Mouse (Mus musculus): ENCODE measurements around the gene Psmb9. TPM values are rescaled to one million over a fixed set of nuclear protein-coding genes. Genes with fewer than 3 reads are reported as not detected.

Gene Psmb9
- 33.4 and 43.3 TPM in 2 replicates for polyA plus RNA-seq (2015; fragmentation: Nextera tagmentation; extraction: Ambion mirVana)

GRCm38 (mm10) chr17:34187261-34187916, at the start of gene Psmb9, which contains the start of gene Tap1:
TSS of gene Psmb9 (minus strand) at chr17:34187764.
TSS of gene Tap1 (plus strand) at chr17:34187553.

GRCm38 (mm10) chr17:34203444-34203843, 15.9 kb upstream of the Psmb9 start, which contains the start of gene Tap2:
TSS of gene Tap2 (plus strand) at chr17:34203527.

DNA sequence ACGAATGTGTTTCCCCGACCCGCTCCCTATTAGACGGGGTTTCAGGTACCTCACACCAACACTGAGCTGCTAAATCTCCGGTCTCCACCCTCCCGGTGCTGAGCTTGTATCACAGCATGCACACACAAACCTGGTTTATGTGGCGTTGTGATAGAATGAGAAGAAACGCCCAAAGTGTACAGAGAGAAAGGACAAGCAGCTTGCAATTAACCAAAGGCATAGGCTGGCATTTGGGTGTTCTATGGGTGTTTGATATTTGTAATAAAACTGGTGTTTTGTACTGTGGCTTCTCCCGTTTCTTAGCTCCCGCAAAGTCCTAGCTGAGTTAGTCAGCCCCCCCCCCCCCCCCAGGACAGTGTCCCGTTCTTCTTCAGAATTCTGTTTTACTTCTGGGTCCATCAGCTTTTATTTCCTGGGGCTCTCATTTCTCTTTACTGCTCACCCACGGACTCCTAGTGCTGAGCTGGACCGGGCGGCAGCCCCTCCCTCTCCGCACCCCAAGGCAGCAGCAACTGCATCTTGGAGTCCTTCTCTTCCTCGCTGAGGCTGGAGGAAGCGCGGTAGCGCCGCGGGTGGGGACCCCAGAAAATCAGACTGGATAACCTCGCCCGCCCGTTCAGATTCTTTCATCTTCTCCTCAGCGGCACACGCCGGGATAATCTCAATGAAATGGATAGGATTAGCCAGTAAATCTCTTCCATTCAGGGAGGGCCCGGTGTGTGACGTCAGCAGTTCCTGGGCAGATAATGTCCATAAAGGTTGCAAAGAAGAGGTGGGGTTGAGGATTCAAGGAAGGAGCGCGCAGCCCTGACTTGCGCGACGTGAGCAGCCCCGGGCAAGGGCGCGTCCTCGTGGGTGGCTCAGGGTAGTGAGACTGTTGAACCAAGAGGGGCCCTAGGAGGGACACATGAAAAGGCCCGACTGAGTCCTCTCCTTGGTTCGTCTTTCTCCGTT, 9.7 kb upstream of the Psmb9 start, which contains the start of gene Psmb8:
Gene Psmb8, plus strand, starts transcription at position 781 of the 954 bp plus-strand sequence.

GRCm38 (mm10) chr17:34152923-34153322, 34.6 kb downstream of the Psmb9 start, which contains the start of gene H2-DMb1:
TSS of gene H2-DMb1 (plus strand) at chr17:34153072.

GRCm38 (mm10) chr17:34143033-34143432, 44.5 kb downstream of the Psmb9 start, which contains the start of gene H2-DMb2:
TSS of gene H2-DMb2 (plus strand) at chr17:34143307.

Other genes with a start within 250 kb of the Psmb9 start
- 147 and 152 TPM in 2 replicates for gene Pfdn6, start 247.4 kb downstream of the Psmb9 start, polyA plus RNA-seq (2015; fragmentation: Nextera tagmentation; extraction: Ambion mirVana)
- 20.6 and 20.9 TPM in 2 replicates for gene Wdr46, start 247.1 kb downstream of the Psmb9 start, polyA plus RNA-seq (2015; fragmentation: Nextera tagmentation; extraction: Ambion mirVana)
- 3.7 and 4.2 TPM in 2 replicates for gene B3galt4, start 236.3 kb downstream of the Psmb9 start, polyA plus RNA-seq (2015; fragmentation: Nextera tagmentation; extraction: Ambion mirVana)
- gene Vps52, start 232.0 kb downstream of the Psmb9 start, polyA plus RNA-seq (2015; fragmentation: Nextera tagmentation; extraction: Ambion mirVana) = 25.5 and 27.2 TPM in 2 replicates
- 2,156 and 2,219 TPM in 2 replicates for gene Rps18, start 231.8 kb downstream of the Psmb9 start, polyA plus RNA-seq (2015; fragmentation: Nextera tagmentation; extraction: Ambion mirVana)
- 186 and 228 TPM in 2 replicates for gene H2-K1, start 187.4 kb downstream of the Psmb9 start, polyA plus RNA-seq (2015; fragmentation: Nextera tagmentation; extraction: Ambion mirVana)
- 8.9 and 11.6 TPM in 2 replicates for gene Ring1, start 163.1 kb downstream of the Psmb9 start, polyA plus RNA-seq (2015; fragmentation: Nextera tagmentation; extraction: Ambion mirVana)
- 36.1 and 46.0 TPM in 2 replicates for gene H2-Ke6, start 159.7 kb downstream of the Psmb9 start, polyA plus RNA-seq (2015; fragmentation: Nextera tagmentation; extraction: Ambion mirVana)
- gene Slc39a7, start 156.1 kb downstream of the Psmb9 start, polyA plus RNA-seq (2015; fragmentation: Nextera tagmentation; extraction: Ambion mirVana) = 58.1 and 68.4 TPM in 2 replicates
- gene Rxrb, start 156.0 kb downstream of the Psmb9 start, polyA plus RNA-seq (2015; fragmentation: Nextera tagmentation; extraction: Ambion mirVana) = 26.4 and 30.3 TPM in 2 replicates
- 0.32 and 0.93 TPM in 2 replicates for gene Col11a2, start 148.3 kb downstream of the Psmb9 start, polyA plus RNA-seq (2015; fragmentation: Nextera tagmentation; extraction: Ambion mirVana)
- 2.5 and 4.4 TPM in 2 replicates for gene H2-Oa, start 95.4 kb downstream of the Psmb9 start, polyA plus RNA-seq (2015; fragmentation: Nextera tagmentation; extraction: Ambion mirVana)
- 19.0 and 25.7 TPM in 2 replicates for gene H2-DMa, start 68.2 kb downstream of the Psmb9 start, polyA plus RNA-seq (2015; fragmentation: Nextera tagmentation; extraction: Ambion mirVana)
- gene Brd2, start 65.1 kb downstream of the Psmb9 start, polyA plus RNA-seq (2015; fragmentation: Nextera tagmentation; extraction: Ambion mirVana) = 56.4 and 65.3 TPM in 2 replicates
- gene H2-DMb2, start 44.5 kb downstream of the Psmb9 start, polyA plus RNA-seq (2015; fragmentation: Nextera tagmentation; extraction: Ambion mirVana) = 4.8 and 5.6 TPM in 2 replicates
- 4.4 and 8.9 TPM in 2 replicates for gene H2-DMb1, start 34.7 kb downstream of the Psmb9 start, polyA plus RNA-seq (2015; fragmentation: Nextera tagmentation; extraction: Ambion mirVana)
- 15.1 and 20.2 TPM in 2 replicates for gene Tap1, start 211 bp downstream of the Psmb9 start, polyA plus RNA-seq (2015; fragmentation: Nextera tagmentation; extraction: Ambion mirVana)
- gene Psmb8, start 10.0 kb upstream of the Psmb9 start, polyA plus RNA-seq (2015; fragmentation: Nextera tagmentation; extraction: Ambion mirVana) = 65.0 and 89.6 TPM in 2 replicates
- gene Tap2, start 15.8 kb upstream of the Psmb9 start, polyA plus RNA-seq (2015; fragmentation: Nextera tagmentation; extraction: Ambion mirVana) = 21.0 and 29.0 TPM in 2 replicates
- 2.4 and 3.9 TPM in 2 replicates for gene H2-Ob, start 51.1 kb upstream of the Psmb9 start, polyA plus RNA-seq (2015; fragmentation: Nextera tagmentation; extraction: Ambion mirVana)
- gene H2-Ab1, start 69.9 kb upstream of the Psmb9 start, polyA plus RNA-seq (2015; fragmentation: Nextera tagmentation; extraction: Ambion mirVana) = 61.1 and 90.6 TPM in 2 replicates
- gene H2-Aa, start 100.1 kb upstream of the Psmb9 start, polyA plus RNA-seq (2015; fragmentation: Nextera tagmentation; extraction: Ambion mirVana) = 36.2 and 55.0 TPM in 2 replicates
- 23.4 and 39.6 TPM in 2 replicates for gene H2-Eb1, start 118.1 kb upstream of the Psmb9 start, polyA plus RNA-seq (2015; fragmentation: Nextera tagmentation; extraction: Ambion mirVana)
- gene H2-Eb2, start 137.9 kb upstream of the Psmb9 start, polyA plus RNA-seq (2015; fragmentation: Nextera tagmentation; extraction: Ambion mirVana) = 0.07 and 0.08 TPM in 2 replicates
- 0.20 and 0.27 TPM in 2 replicates for gene Btnl2, start 167.1 kb upstream of the Psmb9 start, polyA plus RNA-seq (2015; fragmentation: Nextera tagmentation; extraction: Ambion mirVana)
- gene Btnl1, start 189.4 kb upstream of the Psmb9 start, polyA plus RNA-seq (2015; fragmentation: Nextera tagmentation; extraction: Ambion mirVana) = 0.07 and 0.14 TPM in 2 replicates
- gene BC051142, start 211.1 kb upstream of the Psmb9 start, polyA plus RNA-seq (2015; fragmentation: Nextera tagmentation; extraction: Ambion mirVana) = 0.20 and 0.57 TPM in 2 replicates

Data from spleen, postnatal 0 days (tissue).